Mouse (Mus musculus): ENCODE results near the gene Irf2. TPM values are rescaled to one million over a fixed set of nuclear protein-coding genes. Genes with fewer than 3 reads are reported as not detected.
A peak's percentile ranks its signal among the peaks of the same experiment; 100 is the strongest.
"Not testable (repeated sequence)": the region's sequence is repeated elsewhere in the genome, so short reads cannot be mapped to it uniquely, and the experiment has no call there.

The Irf2 gene
- polyA plus RNA-seq, 1 experiment from 2014 or later = 23.1 TPM

- Histone ChIP-seq H3K9ac (replicated peaks) (no peak overlapping the region), H3K27ac (ENCODE audit: low read depth) (no peak overlapping the region), H3K4me3 (ENCODE audit: low read depth, low read length) (no peak overlapping the region), H3K36me3 (replicated peaks; ENCODE audit: insufficient read depth, low read length) (no peaks in the 10 kb centered on the region), H3K27me3 (ENCODE audit: insufficient read depth, low read length) (no peaks in the 10 kb centered on the region), H3K9me3 (ENCODE audit: low read length) (no peaks in the 10 kb centered on the region), H3K4me1 (ENCODE audit: insufficient read depth) (peaks cover 15% of the 10 kb centered on the region), H3K4me2 (ENCODE audit: low read depth, low read length) (peak overlapping the region; percentile 42; the same call in 1 of the 2 replicates)
- TF ChIP-seq EP300 (IDR thresholded peaks at IDR 0.05; ENCODE audit: low read depth) (peak; percentile 66), CTCF (IDR thresholded peaks at IDR 0.05; ENCODE audit: low read depth) (no peak)
- DNase-seq = peak; percentile 41
- WGBS (ENCODE audit: insufficient replicate concordance) = 67% methylated on average over 11 of the region's 11 CpGs
- peak; percentile 86 for ATAC-seq
Observed at GRCm38 (mm10) chr8:46721065-46721845, 18.3 kb upstream of the Irf2 start.

DNA sequence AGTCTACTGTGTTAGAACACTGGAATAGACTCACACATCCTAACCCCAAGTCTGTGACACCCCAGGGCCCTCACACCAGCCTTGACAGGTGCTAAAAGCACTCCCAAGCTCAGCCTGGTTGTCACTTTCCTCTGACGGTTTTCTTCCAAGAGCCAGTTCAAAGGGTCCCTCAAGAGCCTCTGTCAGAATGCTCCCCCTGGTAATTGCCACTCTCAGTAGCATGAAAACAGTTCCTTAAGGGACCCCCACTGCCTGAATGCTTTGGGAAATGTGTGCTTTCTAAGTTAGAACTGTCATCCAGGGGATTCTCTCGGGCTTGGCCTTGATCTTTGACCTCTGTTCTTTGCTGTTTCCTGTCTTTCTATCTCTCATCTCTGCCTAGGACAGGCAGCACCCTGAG, 17.0 kb upstream of the Irf2 start:
- Histone ChIP-seq H3K4me1 (ENCODE audit: insufficient read depth) (peaks cover 15% of the 10 kb centered on the region), H3K4me2 (ENCODE audit: low read depth, low read length) (no peak overlapping the region), H3K9me3 (ENCODE audit: low read length) (no peaks in the 10 kb centered on the region), H3K36me3 (replicated peaks; ENCODE audit: insufficient read depth, low read length) (no peaks in the 10 kb centered on the region), H3K27ac (ENCODE audit: low read depth) (no peak overlapping the region), H3K27me3 (ENCODE audit: insufficient read depth, low read length) (no peaks in the 10 kb centered on the region), H3K9ac (replicated peaks) (no peak overlapping the region), H3K4me3 (ENCODE audit: low read depth, low read length) (no peak overlapping the region)
- TF ChIP-seq CTCF (IDR thresholded peaks at IDR 0.05; ENCODE audit: low read depth) = no peak
- TF ChIP-seq EP300 (IDR thresholded peaks at IDR 0.05; ENCODE audit: low read depth) = no peak
- WGBS (ENCODE audit: insufficient replicate concordance) = 40% methylated on average over 2 of the region's 2 CpGs
- DNase-seq (no peak), ATAC-seq (no peak)

DNA sequence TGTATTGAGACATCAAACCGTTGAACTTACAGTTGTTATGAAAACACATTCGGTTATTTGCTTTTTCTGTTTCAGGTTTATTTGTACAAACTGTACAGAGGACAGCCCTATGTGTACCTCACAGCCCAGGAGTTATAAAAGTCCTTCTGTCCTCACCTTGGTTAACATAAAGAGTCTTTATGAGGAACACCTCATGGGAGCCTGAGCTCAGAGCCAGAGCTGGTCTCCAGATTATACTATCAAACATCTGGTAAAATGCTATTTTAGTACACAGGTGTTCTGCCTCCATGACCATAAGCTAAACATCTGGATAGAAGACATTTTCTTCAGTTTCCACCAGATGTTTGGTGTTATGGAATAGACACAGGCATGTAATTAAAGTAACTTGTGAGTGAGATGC, 13.1 kb upstream of the Irf2 start:
- no peak for ATAC-seq

DNA sequence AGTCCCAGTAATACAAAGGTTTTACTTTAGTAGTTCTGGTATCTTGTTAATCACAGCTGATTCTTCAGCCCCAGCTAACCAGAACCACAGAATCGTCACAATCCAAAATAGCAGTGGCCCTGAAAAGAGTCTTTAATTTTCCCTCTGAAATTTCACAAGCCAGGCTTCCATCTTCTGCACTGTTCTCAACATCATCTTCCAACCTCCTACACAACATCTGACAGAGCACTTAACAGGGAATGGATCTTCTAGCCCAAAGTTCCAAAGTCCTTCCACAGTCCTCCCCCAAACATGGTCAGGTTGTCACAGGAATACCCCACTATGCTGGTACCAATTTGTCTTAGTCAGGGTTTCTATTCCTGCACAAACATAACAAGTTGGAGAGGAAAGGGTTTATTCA, 9.9 kb upstream of the Irf2 start:
- ATAC-seq; H3K27me3 ChIP-seq (ENCODE audit: insufficient read depth, low read length); H3K9me3 ChIP-seq (ENCODE audit: low read length); H3K4me3 ChIP-seq (ENCODE audit: low read depth, low read length); H3K27ac ChIP-seq (ENCODE audit: low read depth); H3K36me3 ChIP-seq (replicated peaks; ENCODE audit: insufficient read depth, low read length); H3K9ac ChIP-seq (replicated peaks); H3K4me1 ChIP-seq (ENCODE audit: insufficient read depth); H3K4me2 ChIP-seq (ENCODE audit: low read depth, low read length); DNase-seq: not testable (repeated sequence)
- 68% methylated on average over 1 of the region's 1 CpGs for WGBS (ENCODE audit: insufficient replicate concordance)

More for the DNA sequence above, 13.1 kb upstream of the Irf2 start:
- Histone ChIP-seq H3K4me1 (ENCODE audit: insufficient read depth) (peaks cover 5% of the 10 kb centered on the region; the same call in 1 of the 2 replicates), H3K9ac (replicated peaks) (no peak overlapping the region), H3K4me2 (ENCODE audit: low read depth, low read length) (no peak overlapping the region), H3K9me3 (ENCODE audit: low read length) (no peaks in the 10 kb centered on the region), H3K36me3 (replicated peaks; ENCODE audit: insufficient read depth, low read length) (0 out of 2 replicates have a peak, but pooled peaks cover 1% of the 10 kb centered on the region), H3K27ac (ENCODE audit: low read depth) (no peak overlapping the region), H3K27me3 (ENCODE audit: insufficient read depth, low read length) (no peaks in the 10 kb centered on the region), H3K4me3 (ENCODE audit: low read depth, low read length) (no peak overlapping the region)
- WGBS (ENCODE audit: insufficient replicate concordance) = 81% methylated on average over 2 of the region's 2 CpGs
- no peak for TF ChIP-seq CTCF (IDR thresholded peaks at IDR 0.05; ENCODE audit: low read depth)
- no peak for TF ChIP-seq EP300 (IDR thresholded peaks at IDR 0.05; ENCODE audit: low read depth)
- DNase-seq = no peak

DNA sequence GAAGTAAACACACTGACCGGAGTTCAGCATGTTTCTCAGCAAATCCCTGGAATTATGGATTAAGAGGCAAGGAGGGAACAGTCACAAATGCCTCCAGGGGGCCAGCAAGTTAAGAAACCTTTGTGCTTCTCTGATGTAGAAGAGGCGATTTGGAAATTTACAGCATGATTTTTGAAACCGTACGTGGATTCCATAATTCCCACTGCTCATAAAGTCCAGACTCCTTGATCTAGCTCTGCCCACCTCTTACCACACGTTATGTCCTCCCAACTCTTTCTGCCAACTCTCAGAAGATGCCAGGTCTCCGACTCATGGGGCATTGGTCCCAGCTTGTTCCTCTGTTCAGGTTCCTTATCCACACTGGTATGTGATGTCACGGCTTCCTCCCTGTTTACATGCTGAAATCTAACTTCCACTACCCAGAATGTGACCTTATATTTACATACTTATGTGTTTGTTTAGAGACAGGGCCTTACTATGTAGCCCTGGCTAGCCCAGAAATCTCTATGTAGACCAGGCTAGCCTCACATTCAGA, 7.1 kb upstream of the Irf2 start:
- ATAC-seq = no peak
- DNase-seq = no peak
- H3K4me1 ChIP-seq (ENCODE audit: insufficient read depth) = peaks cover 10% of the 10 kb centered on the region
- no peaks in the 10 kb centered on the region for H3K27me3 ChIP-seq (ENCODE audit: insufficient read depth, low read length)
- TF ChIP-seq EP300 (IDR thresholded peaks at IDR 0.05; ENCODE audit: low read depth) (no peak), CTCF (IDR thresholded peaks at IDR 0.05; ENCODE audit: low read depth) (no peak)
- 74% methylated on average over 7 of the region's 7 CpGs for WGBS (ENCODE audit: insufficient replicate concordance)
- no peak overlapping the region for H3K4me3 ChIP-seq (ENCODE audit: low read depth, low read length)
- no peak overlapping the region for H3K9ac ChIP-seq (replicated peaks)
- peaks cover 8% of the 10 kb centered on the region; the same call in 1 of the 2 replicates for H3K36me3 ChIP-seq (replicated peaks; ENCODE audit: insufficient read depth, low read length)
- H3K4me2 ChIP-seq (ENCODE audit: low read depth, low read length) = no peak overlapping the region
- H3K27ac ChIP-seq (ENCODE audit: low read depth) = no peak overlapping the region
- 0 out of 2 replicates have a peak, but pooled peaks cover 4% of the 10 kb centered on the region for H3K9me3 ChIP-seq (ENCODE audit: low read length)

GRCm38 (mm10) chr8:46733603-46734002, 5.9 kb upstream of the Irf2 start:
- peaks cover 8% of the 10 kb centered on the region; the same call in 1 of the 2 replicates for H3K36me3 ChIP-seq (replicated peaks; ENCODE audit: insufficient read depth, low read length)
- 68% methylated on average over 8 of the region's 8 CpGs for WGBS (ENCODE audit: insufficient replicate concordance)
- no peak overlapping the region for H3K4me3 ChIP-seq (ENCODE audit: low read depth, low read length)
- H3K9me3 ChIP-seq (ENCODE audit: low read length) = 0 out of 2 replicates have a peak, but pooled peaks cover 4% of the 10 kb centered on the region
- H3K27me3 ChIP-seq (ENCODE audit: insufficient read depth, low read length) = no peaks in the 10 kb centered on the region
- DNase-seq = no peak
- H3K4me2 ChIP-seq (ENCODE audit: low read depth, low read length) = no peak overlapping the region
- H3K27ac ChIP-seq (ENCODE audit: low read depth) = no peak overlapping the region
- peak; percentile 54; the same call in 1 of the 2 replicates for ATAC-seq
- no peak overlapping the region for H3K9ac ChIP-seq (replicated peaks)
- H3K4me1 ChIP-seq (ENCODE audit: insufficient read depth) = peaks cover 21% of the 10 kb centered on the region
- no peak for TF ChIP-seq CTCF (IDR thresholded peaks at IDR 0.05; ENCODE audit: low read depth)
- TF ChIP-seq EP300 (IDR thresholded peaks at IDR 0.05; ENCODE audit: low read depth) = no peak

Measured in liver, postnatal 0 days (tissue).